Mouse (Mus musculus): ENCODE data around the gene Slc25a35. TPM values are rescaled to one million over a fixed set of nuclear protein-coding genes. Genes with fewer than 3 reads are reported as not detected.

Slc25a35 gene
- polyA plus RNA-seq, 1 experiment = 4.7 TPM

DNA sequence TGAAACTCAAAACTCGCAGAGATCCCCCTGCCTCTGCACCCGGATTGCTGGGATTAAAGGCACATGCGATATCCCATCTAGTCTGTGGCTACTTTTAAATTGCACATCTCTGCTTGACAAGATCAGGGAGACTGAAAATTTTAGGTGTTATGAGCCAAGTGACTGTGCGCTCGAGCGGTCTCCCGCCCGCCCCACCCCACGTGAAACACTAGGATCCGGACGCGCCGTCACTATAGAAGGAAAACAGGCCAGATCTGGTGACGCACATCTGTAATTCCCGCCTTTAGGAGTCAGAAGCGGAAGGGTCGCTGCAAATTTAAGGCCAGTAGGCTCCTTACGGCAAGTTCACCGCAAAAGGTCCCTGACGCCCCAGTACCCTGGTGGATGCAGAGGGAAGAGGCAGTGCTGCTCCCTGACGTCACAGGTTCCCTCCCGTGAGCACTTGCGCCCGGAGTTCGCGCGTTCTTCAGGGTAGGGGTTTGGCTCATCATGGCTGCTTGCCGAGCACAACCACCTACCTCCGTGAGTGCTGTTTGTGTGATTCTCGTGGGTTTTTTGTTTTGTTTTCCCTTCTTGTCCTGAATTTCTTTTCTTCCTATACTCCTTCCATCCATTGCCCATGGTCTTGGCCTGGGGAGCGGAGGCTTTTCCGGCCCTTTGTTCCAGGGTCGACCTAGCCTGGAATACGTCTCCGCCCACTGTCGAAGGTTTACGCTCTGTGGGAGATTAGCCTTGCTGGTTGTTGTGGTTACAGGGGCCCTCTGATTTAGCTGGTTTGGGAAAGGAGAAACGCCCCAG lies 47.9 kb downstream of the Slc25a35 start, which contains the start of gene Ctc1:
Ctc1 (plus strand) TSS at position 268 of the 798 bp plus-strand sequence.
- TF ChIP-seq CTCF (IDR thresholded peaks at IDR 0.05; ENCODE audit: low read depth, low read length) (no peak), POLR2A (IDR thresholded peaks at IDR 0.05; ENCODE audit: borderline replicate concordance, low read depth, low read length) (no peak)
- peaks cover 14% of the 10 kb centered on the region for H3K4me1 ChIP-seq (ENCODE audit: control insufficient read depth, insufficient read depth, low read length)
- H3K4me3 ChIP-seq (ENCODE audit: insufficient read depth, low read length) = peak within 1 kb of the TSS; percentile 86
- peak within 1 kb of the TSS; percentile 84 for H3K27ac ChIP-seq (ENCODE audit: insufficient read depth, low read depth, low read length)

DNA sequence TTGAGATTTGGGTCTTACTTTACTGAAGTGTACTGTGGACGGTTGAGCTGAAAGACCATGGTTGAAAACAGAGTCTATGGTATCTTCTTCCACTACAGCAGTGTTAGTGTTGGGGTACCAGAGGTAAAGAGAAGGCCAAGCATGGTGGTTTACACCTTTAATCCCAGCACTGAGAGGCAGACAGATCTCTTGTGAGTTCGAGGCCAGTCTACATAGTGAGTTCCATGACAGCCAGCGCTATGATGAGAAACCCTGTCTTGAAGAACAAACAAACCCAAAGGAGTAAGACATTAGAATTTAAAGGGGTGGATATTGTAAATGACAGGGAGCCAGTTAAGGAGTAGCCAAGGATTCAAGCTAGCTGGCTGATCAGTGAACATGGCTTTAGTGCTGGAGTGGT lies 48.8 kb downstream of the Slc25a35 start:
- Histone ChIP-seq H3K4me3 (ENCODE audit: insufficient read depth, low read length) (peak overlapping the region; percentile 86), H3K27ac (ENCODE audit: insufficient read depth, low read depth, low read length) (peak overlapping the region; percentile 84; the same call in 1 of the 2 replicates), H3K4me1 (ENCODE audit: control insufficient read depth, insufficient read depth, low read length) (peaks cover 14% of the 10 kb centered on the region)
- TF ChIP-seq CTCF (IDR thresholded peaks at IDR 0.05; ENCODE audit: low read depth, low read length) = no peak
- no peak for TF ChIP-seq POLR2A (IDR thresholded peaks at IDR 0.05; ENCODE audit: borderline replicate concordance, low read depth, low read length)

DNA sequence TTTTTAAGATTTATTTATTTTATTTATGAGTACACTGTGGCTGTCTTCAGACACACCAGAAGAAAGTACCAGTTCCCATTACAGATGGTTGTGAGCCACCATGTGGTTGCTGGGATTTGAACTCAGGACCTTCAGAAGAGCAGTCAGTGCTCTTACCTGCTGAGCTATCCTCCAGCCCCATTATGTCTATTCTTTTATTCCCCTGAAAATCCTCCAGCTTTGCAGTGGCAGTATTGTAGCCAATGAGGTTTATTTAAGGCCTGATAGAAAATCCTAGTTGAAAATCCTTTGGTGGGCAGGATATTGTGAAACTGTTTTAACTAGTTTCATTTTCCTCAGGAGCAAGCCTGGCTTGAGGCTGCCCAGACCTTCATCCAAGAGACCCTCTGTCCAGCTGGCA lies 52.8 kb downstream of the Slc25a35 start:
- no peak overlapping the region for H3K4me3 ChIP-seq (ENCODE audit: insufficient read depth, low read length)

More for the DNA sequence above, 52.8 kb downstream of the Slc25a35 start:
- Histone ChIP-seq H3K4me1 (ENCODE audit: control insufficient read depth, insufficient read depth, low read length) (peaks cover 8% of the 10 kb centered on the region), H3K27ac (ENCODE audit: insufficient read depth, low read depth, low read length) (no peak overlapping the region)
- TF ChIP-seq CTCF (IDR thresholded peaks at IDR 0.05; ENCODE audit: low read depth, low read length) = no peak
- TF ChIP-seq POLR2A (IDR thresholded peaks at IDR 0.05; ENCODE audit: borderline replicate concordance, low read depth, low read length) = no peak

Other genes with a start within 250 kb of the Slc25a35 start
- 63.4 and 64.6 TPM in 2 replicates for gene Ndel1, start 96.3 kb upstream of the Slc25a35 start, polyA plus RNA-seq (2012; ENCODE audit: insufficient read depth, insufficient read length, missing spikeins)
- gene Rnf222, start 79.6 kb upstream of the Slc25a35 start, polyA plus RNA-seq (2012; ENCODE audit: insufficient read depth, insufficient read length, missing spikeins) = not detected in 2 replicates
- 2,262 and 2,432 TPM in 2 replicates for gene Rpl26, start 66.5 kb upstream of the Slc25a35 start, polyA plus RNA-seq (2012; ENCODE audit: insufficient read depth, insufficient read length, missing spikeins)
- not detected in 2 replicates for gene Odf4, start 41.0 kb upstream of the Slc25a35 start, polyA plus RNA-seq (2012; ENCODE audit: insufficient read depth, insufficient read length, missing spikeins)
- not detected in 2 replicates for gene Arhgef15, start 10.7 kb upstream of the Slc25a35 start, polyA plus RNA-seq (2012; ENCODE audit: insufficient read depth, insufficient read length, missing spikeins)
- gene Rangrf, start 7.1 kb downstream of the Slc25a35 start, polyA plus RNA-seq (2012; ENCODE audit: insufficient read depth, insufficient read length, missing spikeins) = 3.7 and 4.4 TPM in 2 replicates
- 9.8 and 10.3 TPM in 2 replicates for gene Pfas, start 40.3 kb downstream of the Slc25a35 start, polyA plus RNA-seq (2012; ENCODE audit: insufficient read depth, insufficient read length, missing spikeins)
- gene Ctc1, start 47.8 kb downstream of the Slc25a35 start, polyA plus RNA-seq (2012; ENCODE audit: insufficient read depth, insufficient read length, missing spikeins) = 41.4 and 44.2 TPM in 2 replicates
- gene Aurkb, start 77.5 kb downstream of the Slc25a35 start, polyA plus RNA-seq (2012; ENCODE audit: insufficient read depth, insufficient read length, missing spikeins) = 52.8 and 53.9 TPM in 2 replicates
- gene Borcs6, start 91.6 kb downstream of the Slc25a35 start, polyA plus RNA-seq (2012; ENCODE audit: insufficient read depth, insufficient read length, missing spikeins) = 30.5 and 36.9 TPM in 2 replicates
- gene Tmem107, start 102.7 kb downstream of the Slc25a35 start, polyA plus RNA-seq (2012; ENCODE audit: insufficient read depth, insufficient read length, missing spikeins) = 9.8 and 14.6 TPM in 2 replicates
- 76.6 and 79.4 TPM in 2 replicates for gene Vamp2, start 120.4 kb downstream of the Slc25a35 start, polyA plus RNA-seq (2012; ENCODE audit: insufficient read depth, insufficient read length, missing spikeins)
- 24.7 and 35.9 TPM in 2 replicates for gene Per1, start 127.1 kb downstream of the Slc25a35 start, polyA plus RNA-seq (2012; ENCODE audit: insufficient read depth, insufficient read length, missing spikeins)
- gene Hes7, start 152.3 kb downstream of the Slc25a35 start, polyA plus RNA-seq (2012; ENCODE audit: insufficient read depth, insufficient read length, missing spikeins) = 0.71 and 0.88 TPM in 2 replicates
- gene 9130213A22Rik, start 154.5 kb downstream of the Slc25a35 start, polyA plus RNA-seq (2012; ENCODE audit: insufficient read depth, insufficient read length, missing spikeins) = 0.35 TPM in 1 of 2 replicates, not detected in the other
- not detected in 2 replicates for gene Aloxe3, start 157.8 kb downstream of the Slc25a35 start, polyA plus RNA-seq (2012; ENCODE audit: insufficient read depth, insufficient read length, missing spikeins)
- not detected in 2 replicates for gene Alox12b, start 188.9 kb downstream of the Slc25a35 start, polyA plus RNA-seq (2012; ENCODE audit: insufficient read depth, insufficient read length, missing spikeins)
- gene Alox8, start 229.7 kb downstream of the Slc25a35 start, polyA plus RNA-seq (2012; ENCODE audit: insufficient read depth, insufficient read length, missing spikeins) = not detected in 2 replicates

All from bone marrow macrophage, adult 2 months (primary cell).